Mouse (Mus musculus): ENCODE measurements around the gene Cdc34b.

Gene Cdc34b

GRCm38 (mm10) chr11:94735746-94736145, 5.8 kb upstream of the Cdc34b start:
- peak; percentile 7 for DNase-seq

- no peak for DNase-seq
These were observed 11.5 kb downstream of the Cdc34b start for GRCm38 (mm10) chr11:94752946-94753713.

GRCm38 (mm10) chr11:94759916-94760315, 18.3 kb downstream of the Cdc34b start:
- DNase-seq = no peak

GRCm38 (mm10) chr11:94760364-94760763, 18.8 kb downstream of the Cdc34b start:
- DNase-seq = no peak

- no peak for DNase-seq
These were observed 19.2 kb downstream of the Cdc34b start for GRCm38 (mm10) chr11:94760799-94761198.

GRCm38 (mm10) chr11:94762281-94762680, 20.7 kb downstream of the Cdc34b start:
- no peak for DNase-seq

- no peak for DNase-seq
These were observed 21.2 kb downstream of the Cdc34b start for GRCm38 (mm10) chr11:94762775-94763174.

- DNase-seq = no peak
These were observed 25.7 kb downstream of the Cdc34b start for GRCm38 (mm10) chr11:94767241-94767640.

GRCm38 (mm10) chr11:94772363-94773055, 30.9 kb downstream of the Cdc34b start:
- no peak for DNase-seq

- peak; percentile 31 for DNase-seq
These were observed 32.3 kb downstream of the Cdc34b start for GRCm38 (mm10) chr11:94773851-94774250.

- DNase-seq = no peak
These were observed 33.4 kb downstream of the Cdc34b start for GRCm38 (mm10) chr11:94774887-94775497.

GRCm38 (mm10) chr11:94782603-94783002, 41.0 kb downstream of the Cdc34b start, which contains the start of gene Tmem92:
Tmem92 (minus strand) TSS chr11:94782703.
- no peak for DNase-seq

- peak; percentile 69 for DNase-seq
These were observed 43.7 kb downstream of the Cdc34b start for GRCm38 (mm10) chr11:94785247-94785646.

- DNase-seq = no peak
These were observed 50.1 kb downstream of the Cdc34b start for GRCm38 (mm10) chr11:94791700-94792099.

Measured in embryo, embryonic 11 days (tissue).